Mouse (Mus musculus): ENCODE measurements around the gene Ddx55. TPM values are rescaled to one million over a fixed set of nuclear protein-coding genes. Genes with fewer than 3 reads are reported as not detected.
"Not testable (repeated sequence)": the region's sequence is repeated elsewhere in the genome, so short reads cannot be mapped to it uniquely, and the experiment has no call there.

Ddx55 gene
- total RNA-seq, 2 experiments from 2014 or later = 22.8 to 25.5 TPM

GRCm38 (mm10) chr5:124538813-124539792 lies 13.6 kb upstream of the Ddx55 start:
- DNase-seq (ENCODE audit: low spot score in 2 of 2) = peak; percentile 55 to 81

- no peak for DNase-seq (ENCODE audit: low spot score in 2 of 2)
Observed at GRCm38 (mm10) chr5:124539905-124540304, 12.8 kb upstream of the Ddx55 start.

- DNase-seq (ENCODE audit: low spot score in 2 of 2) = peak; percentile 95 to 97
Observed at GRCm38 (mm10) chr5:124540383-124540786, 12.3 kb upstream of the Ddx55 start, which contains the start of gene Tmed2. TSS of gene Tmed2 (plus strand) at chr5:124540695.

- peak in 1 of 2 experiments; percentile 45 for DNase-seq (ENCODE audit: low spot score in 2 of 2)
Observed at GRCm38 (mm10) chr5:124540905-124541601, 11.6 kb upstream of the Ddx55 start.

GRCm38 (mm10) chr5:124541602-124541973 lies 11.1 kb upstream of the Ddx55 start:
- no peak for DNase-seq (ENCODE audit: low spot score in 2 of 2)

- not testable (repeated sequence) for DNase-seq (ENCODE audit: low spot score in 2 of 2)
Observed at GRCm38 (mm10) chr5:124550737-124551136, 1.9 kb upstream of the Ddx55 start.

GRCm38 (mm10) chr5:124551349-124552093 lies 1.1 kb upstream of the Ddx55 start:
- not testable (repeated sequence) for DNase-seq (ENCODE audit: low spot score in 2 of 2)

- DNase-seq (ENCODE audit: low spot score in 2 of 2) = no peak
Observed at GRCm38 (mm10) chr5:124552094-124552472, 581 bp upstream of the Ddx55 start.

GRCm38 (mm10) chr5:124553607-124554006 lies 943 bp downstream of the Ddx55 start:
- no peak for DNase-seq (ENCODE audit: low spot score in 2 of 2)

GRCm38 (mm10) chr5:124555145-124555544 lies 2.5 kb downstream of the Ddx55 start:
- DNase-seq (ENCODE audit: low spot score in 2 of 2) = no peak

- DNase-seq (ENCODE audit: low spot score in 2 of 2) = peak; percentile 28 to 73
Observed at GRCm38 (mm10) chr5:124571068-124571467, 18.4 kb downstream of the Ddx55 start.

GRCm38 (mm10) chr5:124575467-124575866 lies 22.8 kb downstream of the Ddx55 start:
- no peak for DNase-seq (ENCODE audit: low spot score in 2 of 2)

- peak; percentile 91 to 95 for DNase-seq (ENCODE audit: low spot score in 2 of 2)
Observed at GRCm38 (mm10) chr5:124578633-124579317, 26.1 kb downstream of the Ddx55 start, which contains the start of the genes Eif2b1 and Gtf2h3. TSS of gene Eif2b1 (minus strand) at chr5:124579131. TSS of gene Gtf2h3 (plus strand) at chr5:124579140.

GRCm38 (mm10) chr5:124582515-124582914 lies 29.9 kb downstream of the Ddx55 start:
- no peak for DNase-seq (ENCODE audit: low spot score in 2 of 2)

GRCm38 (mm10) chr5:124592768-124593167 lies 40.1 kb downstream of the Ddx55 start:
- DNase-seq (ENCODE audit: low spot score in 2 of 2) = no peak

GRCm38 (mm10) chr5:124598224-124599174 lies 45.8 kb downstream of the Ddx55 start:
- DNase-seq (ENCODE audit: low spot score in 2 of 2) = peak; percentile 87 to 97

- DNase-seq (ENCODE audit: low spot score in 2 of 2) = not testable (repeated sequence)
Observed at GRCm38 (mm10) chr5:124599726-124600125, 47.1 kb downstream of the Ddx55 start.

- DNase-seq (ENCODE audit: low spot score in 2 of 2) = peak; percentile 36 to 57
Observed at GRCm38 (mm10) chr5:124602349-124602748, 49.7 kb downstream of the Ddx55 start.

- no peak for DNase-seq (ENCODE audit: low spot score in 2 of 2)
Observed at GRCm38 (mm10) chr5:124604296-124604695, 51.6 kb downstream of the Ddx55 start.
